Mouse (Mus musculus): Measurements from ENCODE around the gene Smpdl3b. TPM values are rescaled to one million over a fixed set of nuclear protein-coding genes. Genes with fewer than 3 reads are reported as not detected.
"Not testable (repeated sequence)": the region's sequence is repeated elsewhere in the genome, so short reads cannot be mapped to it uniquely, and the experiment has no call there.

Smpdl3b gene
- polyA plus RNA-seq, 1 experiment = 21.4 TPM

GRCm38 (mm10) chr4:132803212-132803611, 46.2 kb upstream of the Smpdl3b start:
- H3ac ChIP-seq (ENCODE audit: control insufficient read depth, insufficient read length, low read depth) = no peak overlapping the region
- H3K36me3 ChIP-seq (ENCODE audit: control insufficient read depth, insufficient read depth) = no peaks in the 10 kb centered on the region
- no peaks in the 10 kb centered on the region for H3K27me3 ChIP-seq (ENCODE audit: control insufficient read depth, insufficient read depth, insufficient read length)
- no peaks in the 10 kb centered on the region for H3K79me3 ChIP-seq (ENCODE audit: low read depth)
- no peak for TF ChIP-seq MAX (IDR thresholded peaks at IDR 0.05)
- TF ChIP-seq CEBPB (IDR thresholded peaks at IDR 0.05; ENCODE audit: low read depth) = no peak
- TF ChIP-seq MYOD1 (IDR thresholded peaks at IDR 0.05; ENCODE audit: control insufficient read depth, insufficient read length, low read depth) = no peak
- TF ChIP-seq USF1 (IDR thresholded peaks at IDR 0.05; ENCODE audit: low read depth) = no peak
- TF ChIP-seq FOSL1 (IDR thresholded peaks at IDR 0.05; ENCODE audit: insufficient read depth, low read length, poor library complexity, severe bottlenecking) = no peak
- no peak for TF ChIP-seq CTCF (IDR thresholded peaks at IDR 0.05; ENCODE audit: control insufficient read depth, insufficient read depth, insufficient read length)
- no peak for TF ChIP-seq MYOG (IDR thresholded peaks at IDR 0.05; ENCODE audit: control insufficient read depth, extremely low read depth, insufficient read length)
- no peaks in the 10 kb centered on the region for H3K79me2 ChIP-seq (ENCODE audit: control insufficient read depth, insufficient read depth)
- H3K4me3 ChIP-seq (ENCODE audit: insufficient read depth, poor library complexity, severe bottlenecking) = no peak overlapping the region

- Histone ChIP-seq H3K4me3 (ENCODE audit: insufficient read depth, poor library complexity, severe bottlenecking) (no peak overlapping the region), H3K27me3 (ENCODE audit: control insufficient read depth, insufficient read depth, insufficient read length) (no peaks in the 10 kb centered on the region), H3K36me3 (ENCODE audit: control insufficient read depth, insufficient read depth) (no peaks in the 10 kb centered on the region), H3K79me2 (ENCODE audit: control insufficient read depth, insufficient read depth) (no peaks in the 10 kb centered on the region), H3ac (ENCODE audit: control insufficient read depth, insufficient read length, low read depth) (no peak overlapping the region), H3K79me3 (ENCODE audit: low read depth) (no peaks in the 10 kb centered on the region)
- TF ChIP-seq MYOD1 (IDR thresholded peaks at IDR 0.05; ENCODE audit: control insufficient read depth, insufficient read length, low read depth) (no peak), CEBPB (IDR thresholded peaks at IDR 0.05; ENCODE audit: low read depth) (no peak), MYOG (IDR thresholded peaks at IDR 0.05; ENCODE audit: control insufficient read depth, extremely low read depth, insufficient read length) (no peak), CTCF (IDR thresholded peaks at IDR 0.05; ENCODE audit: control insufficient read depth, insufficient read depth, insufficient read length) (no peak), USF1 (IDR thresholded peaks at IDR 0.05; ENCODE audit: low read depth) (no peak), FOSL1 (IDR thresholded peaks at IDR 0.05; ENCODE audit: insufficient read depth, low read length, poor library complexity, severe bottlenecking) (no peak), MAX (IDR thresholded peaks at IDR 0.05) (no peak)
Observed at GRCm38 (mm10) chr4:132802171-132802637, 45.2 kb upstream of the Smpdl3b start.

- TF ChIP-seq MYOG (IDR thresholded peaks at IDR 0.05; ENCODE audit: control insufficient read depth, extremely low read depth, insufficient read length) (no peak), MAX (IDR thresholded peaks at IDR 0.05) (no peak), CEBPB (IDR thresholded peaks at IDR 0.05; ENCODE audit: low read depth) (no peak), MYOD1 (IDR thresholded peaks at IDR 0.05; ENCODE audit: control insufficient read depth, insufficient read length, low read depth) (no peak), FOSL1 (IDR thresholded peaks at IDR 0.05; ENCODE audit: insufficient read depth, low read length, poor library complexity, severe bottlenecking) (no peak), USF1 (IDR thresholded peaks at IDR 0.05; ENCODE audit: low read depth) (no peak), CTCF (IDR thresholded peaks at IDR 0.05; ENCODE audit: control insufficient read depth, insufficient read depth, insufficient read length) (no peak)
- H3K36me3 ChIP-seq (ENCODE audit: control insufficient read depth, insufficient read depth) = no peaks in the 10 kb centered on the region
- no peaks in the 10 kb centered on the region for H3K27me3 ChIP-seq (ENCODE audit: control insufficient read depth, insufficient read depth, insufficient read length)
- H3K79me3 ChIP-seq (ENCODE audit: low read depth) = no peaks in the 10 kb centered on the region
- H3K4me3 ChIP-seq (ENCODE audit: insufficient read depth, poor library complexity, severe bottlenecking) = no peak overlapping the region
- no peaks in the 10 kb centered on the region for H3K79me2 ChIP-seq (ENCODE audit: control insufficient read depth, insufficient read depth)
- no peak overlapping the region for H3ac ChIP-seq (ENCODE audit: control insufficient read depth, insufficient read length, low read depth)
Observed at GRCm38 (mm10) chr4:132801176-132802077, 44.4 kb upstream of the Smpdl3b start.

GRCm38 (mm10) chr4:132799845-132800244, 42.8 kb upstream of the Smpdl3b start:
- no peak overlapping the region for H3ac ChIP-seq (ENCODE audit: control insufficient read depth, insufficient read length, low read depth)
- H3K27me3 ChIP-seq (ENCODE audit: control insufficient read depth, insufficient read depth, insufficient read length) = peaks cover 1% of the 10 kb centered on the region
- no peaks in the 10 kb centered on the region for H3K79me3 ChIP-seq (ENCODE audit: low read depth)
- no peak overlapping the region for H3K4me3 ChIP-seq (ENCODE audit: insufficient read depth, poor library complexity, severe bottlenecking)
- no peaks in the 10 kb centered on the region for H3K36me3 ChIP-seq (ENCODE audit: control insufficient read depth, insufficient read depth)
- no peaks in the 10 kb centered on the region for H3K79me2 ChIP-seq (ENCODE audit: control insufficient read depth, insufficient read depth)
- TF ChIP-seq MYOG (IDR thresholded peaks at IDR 0.05; ENCODE audit: control insufficient read depth, extremely low read depth, insufficient read length) = no peak
- TF ChIP-seq MAX (IDR thresholded peaks at IDR 0.05) = no peak
- TF ChIP-seq MYOD1 (IDR thresholded peaks at IDR 0.05; ENCODE audit: control insufficient read depth, insufficient read length, low read depth) = no peak
- no peak for TF ChIP-seq FOSL1 (IDR thresholded peaks at IDR 0.05; ENCODE audit: insufficient read depth, low read length, poor library complexity, severe bottlenecking)
- no peak for TF ChIP-seq CTCF (IDR thresholded peaks at IDR 0.05; ENCODE audit: control insufficient read depth, insufficient read depth, insufficient read length)
- no peak for TF ChIP-seq USF1 (IDR thresholded peaks at IDR 0.05; ENCODE audit: low read depth)
- TF ChIP-seq CEBPB (IDR thresholded peaks at IDR 0.05; ENCODE audit: low read depth) = no peak

- H3ac ChIP-seq (ENCODE audit: control insufficient read depth, insufficient read length, low read depth); H3K79me2 ChIP-seq (ENCODE audit: control insufficient read depth, insufficient read depth); H3K4me3 ChIP-seq (ENCODE audit: insufficient read depth, poor library complexity, severe bottlenecking); H3K79me3 ChIP-seq (ENCODE audit: low read depth); H3K36me3 ChIP-seq (ENCODE audit: control insufficient read depth, insufficient read depth): not testable (repeated sequence)
- H3K27me3 ChIP-seq (ENCODE audit: control insufficient read depth, insufficient read depth, insufficient read length) = peaks cover 11% of the 10 kb centered on the region
Observed at GRCm38 (mm10) chr4:132798666-132799065, 41.6 kb upstream of the Smpdl3b start.
